Mouse (Mus musculus) inflammation-experienced regulatory T-cells, adult 16 weeks (primary cell): ENCODE data around the gene Sptbn2. TPM values are rescaled to one million over a fixed set of nuclear protein-coding genes. Genes with fewer than 3 reads are reported as not detected.

Source experiments
- polyA plus RNA-seq: library from polyadenylated mRNA; unstranded; fragments of 100-300 nt; shearing (Covaris generic); gene quantifications from one replicate; pipeline ENCODE4 v1.2.1, GENCODE M21; 2017

Gene Sptbn2
- polyA plus RNA-seq = 0.46 TPM

GRCm38 (mm10) chr19:4711098-4711600 lies at the start of gene Sptbn2:
Gene Sptbn2, plus strand, starts transcription at chr19:4711167.

DNA sequence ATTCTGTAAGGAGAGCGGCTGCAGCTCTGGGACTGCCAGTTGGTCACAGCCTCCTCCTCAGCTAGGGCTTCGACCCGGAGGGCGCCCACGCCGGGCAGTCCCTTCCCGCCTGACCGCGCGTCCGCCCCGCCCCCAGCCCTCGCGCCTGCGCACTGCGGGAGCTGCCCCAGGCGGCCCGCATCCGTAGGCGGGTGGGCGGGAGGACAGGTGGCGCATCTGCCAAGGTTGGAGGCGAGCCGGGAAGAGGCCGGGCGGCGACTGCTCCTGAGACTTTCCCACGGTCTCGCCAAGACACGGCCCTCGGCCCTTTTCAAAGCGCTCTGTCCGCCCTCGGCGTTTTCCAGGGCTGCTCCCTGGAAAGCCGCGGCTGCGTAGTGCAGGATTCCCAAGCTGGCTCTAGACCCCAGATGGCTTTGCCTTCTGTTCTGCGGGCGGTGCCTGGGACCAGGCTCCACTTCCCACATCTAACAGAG lies 12.7 kb upstream of the Sptbn2 start, which contains the start of gene Gm960:
Gene Gm960 (minus strand): TSS at position 464 of the 473 bp plus-strand sequence.

DNA sequence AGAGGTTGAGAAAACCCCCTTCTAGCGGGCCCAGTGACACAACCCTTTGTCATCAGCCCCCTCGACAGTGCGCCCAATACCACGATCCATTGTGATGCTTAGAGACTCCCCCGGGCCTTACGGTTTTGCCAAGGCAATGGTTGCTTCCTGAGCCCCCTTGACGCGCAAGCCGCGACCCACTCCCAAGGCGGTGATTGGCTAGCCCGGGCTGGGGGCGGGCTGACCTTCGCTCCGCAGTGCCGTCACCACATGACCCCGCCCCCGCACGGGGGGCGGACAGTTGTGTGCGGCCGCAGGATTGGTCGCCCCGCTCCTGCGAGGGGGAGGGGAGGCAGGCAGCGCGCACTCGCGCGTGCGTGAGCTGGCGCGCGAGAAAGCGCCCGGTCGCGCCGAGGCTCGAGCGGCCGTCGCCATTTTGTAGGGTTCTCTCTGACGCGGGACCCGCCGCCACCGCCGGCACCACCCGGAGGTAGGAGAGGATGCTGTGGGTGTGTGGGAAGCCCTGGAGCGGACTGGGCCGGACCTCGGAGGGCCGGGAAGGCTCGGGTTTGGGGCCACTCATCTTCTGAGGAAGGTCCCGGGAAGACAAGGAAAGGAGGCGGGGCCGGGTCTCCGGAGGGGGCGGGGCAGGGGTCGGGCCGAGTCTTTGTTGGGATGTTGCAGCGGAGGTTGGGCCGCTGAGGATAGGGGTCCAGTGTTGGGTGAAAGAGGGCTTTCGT lies 45.4 kb downstream of the Sptbn2 start, which contains the start of gene Rbm4b:
Gene Rbm4b (plus strand): TSS at position 305 of the 719 bp plus-strand sequence.

GRCm38 (mm10) chr19:4793831-4794422 lies 83.0 kb downstream of the Sptbn2 start, which contains the start of gene Rbm4:
Gene Rbm4, minus strand, starts transcription at chr19:4793901.

Other genes with a start within 250 kb of the Sptbn2 start
- gene Syt12, start 233.7 kb upstream of the Sptbn2 start, polyA plus RNA-seq = not detected
- gene 2010003K11Rik, start 212.6 kb upstream of the Sptbn2 start, polyA plus RNA-seq = not detected
- gene Pcx, start 200.7 kb upstream of the Sptbn2 start, polyA plus RNA-seq = 5.1 TPM
- gene Lrfn4, start 95.5 kb upstream of the Sptbn2 start, polyA plus RNA-seq = 0.13 TPM
- 60.1 TPM for gene Rce1, start 85.5 kb upstream of the Sptbn2 start, polyA plus RNA-seq
- gene Gm960, start 12.5 kb upstream of the Sptbn2 start, polyA plus RNA-seq = 0.18 TPM
- gene Rbm4b, start 45.3 kb downstream of the Sptbn2 start, polyA plus RNA-seq = 56.0 TPM
- gene Rbm4, start 82.7 kb downstream of the Sptbn2 start, polyA plus RNA-seq = 63.3 TPM
- 45.2 TPM for gene Gm21992, start 100.4 kb downstream of the Sptbn2 start, polyA plus RNA-seq
- 88.2 TPM for gene Rbm14, start 100.5 kb downstream of the Sptbn2 start, polyA plus RNA-seq
- gene Ccs, start 128.2 kb downstream of the Sptbn2 start, polyA plus RNA-seq = 157 TPM
- not detected for gene Ccdc87, start 128.2 kb downstream of the Sptbn2 start, polyA plus RNA-seq
- gene Ctsf, start 144.0 kb downstream of the Sptbn2 start, polyA plus RNA-seq = 15.1 TPM
- gene Actn3, start 166.7 kb downstream of the Sptbn2 start, polyA plus RNA-seq = 0.21 TPM
- gene Zdhhc24, start 167.5 kb downstream of the Sptbn2 start, polyA plus RNA-seq = 10.3 TPM
- 1.4 TPM for gene Bbs1, start 195.5 kb downstream of the Sptbn2 start, polyA plus RNA-seq
- gene Dpp3, start 217.1 kb downstream of the Sptbn2 start, polyA plus RNA-seq = 131 TPM
- gene Peli3, start 232.0 kb downstream of the Sptbn2 start, polyA plus RNA-seq = 1.4 TPM